Mouse (Mus musculus) cerebellum, adult 18-20 months (tissue): ENCODE results near the gene Kirrel3.

Source experiments
- DNase-seq, 2 experiments: peaks; one replicate each; pipeline ENCODE4 v3.0.0; 2021

Kirrel3 gene

DNA sequence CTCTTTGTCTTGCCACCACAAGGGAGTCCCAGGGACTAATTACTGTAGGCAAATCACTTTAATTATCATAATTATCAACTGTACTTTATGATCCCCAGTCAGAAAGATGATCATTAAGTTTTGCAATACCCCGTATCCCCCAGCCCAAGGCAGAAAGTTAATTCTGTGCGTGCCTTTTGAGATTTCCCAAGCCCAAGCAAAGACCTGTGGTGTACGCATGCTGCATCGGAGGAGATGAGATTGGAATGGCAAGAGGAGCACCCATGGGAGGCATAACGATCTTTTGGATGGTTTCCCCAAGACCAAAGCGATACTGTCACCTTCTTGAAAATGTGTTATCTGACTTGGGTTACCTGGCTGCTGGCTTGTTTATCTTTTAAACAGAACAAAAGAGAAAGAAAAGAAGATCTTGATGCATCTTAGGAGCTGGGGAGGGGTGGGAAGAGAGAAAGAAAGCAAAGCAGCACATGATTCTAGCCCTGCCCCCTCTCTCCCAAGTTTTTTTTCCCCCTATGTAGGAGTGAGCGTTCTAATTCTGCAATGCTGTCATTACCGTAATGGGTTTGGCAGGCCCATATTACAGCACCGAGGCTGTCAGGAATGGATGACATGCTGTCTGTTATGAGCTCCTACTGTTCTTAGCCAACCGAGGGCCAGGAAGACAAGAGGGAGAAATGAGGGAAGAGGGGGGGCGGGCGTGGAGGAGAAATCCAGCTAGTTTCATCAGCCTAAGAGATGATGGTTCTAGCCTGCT lies 218.0 kb downstream of the Kirrel3 start:
- no peak for DNase-seq

- DNase-seq = no peak
These were observed 218.7 kb downstream of the Kirrel3 start for GRCm38 (mm10) chr9:34704357-34704756.

DNA sequence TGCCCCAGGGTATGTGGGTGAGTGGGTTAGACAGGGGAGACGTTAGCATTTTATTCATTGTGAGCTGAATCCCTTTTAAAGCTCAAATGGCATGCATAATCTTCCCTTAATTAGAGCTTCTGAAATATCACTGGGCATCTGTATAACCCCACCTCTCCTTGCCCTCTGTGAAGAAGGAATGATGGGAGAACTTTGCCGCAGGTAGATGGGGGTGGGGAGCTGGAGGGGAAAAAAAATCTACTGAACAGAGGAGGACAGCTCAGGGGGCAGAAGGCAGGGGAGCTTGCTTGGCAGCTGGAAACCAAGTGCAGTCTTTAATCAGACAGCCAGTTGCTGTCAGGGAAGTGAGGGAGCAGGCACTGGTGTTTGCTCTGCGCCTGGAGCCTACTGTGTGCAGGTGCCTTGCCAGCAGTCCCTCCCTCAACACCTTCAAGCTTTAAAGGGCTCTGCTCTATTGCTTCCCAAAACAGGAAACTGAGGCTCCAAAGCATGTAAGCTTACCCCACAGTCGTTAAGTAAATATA lies 220.7 kb downstream of the Kirrel3 start:
- no peak for DNase-seq

GRCm38 (mm10) chr9:34708691-34709090 lies 223.0 kb downstream of the Kirrel3 start:
- DNase-seq = no peak

- no peak for DNase-seq
These were observed 226.3 kb downstream of the Kirrel3 start for GRCm38 (mm10) chr9:34711996-34712395.

DNA sequence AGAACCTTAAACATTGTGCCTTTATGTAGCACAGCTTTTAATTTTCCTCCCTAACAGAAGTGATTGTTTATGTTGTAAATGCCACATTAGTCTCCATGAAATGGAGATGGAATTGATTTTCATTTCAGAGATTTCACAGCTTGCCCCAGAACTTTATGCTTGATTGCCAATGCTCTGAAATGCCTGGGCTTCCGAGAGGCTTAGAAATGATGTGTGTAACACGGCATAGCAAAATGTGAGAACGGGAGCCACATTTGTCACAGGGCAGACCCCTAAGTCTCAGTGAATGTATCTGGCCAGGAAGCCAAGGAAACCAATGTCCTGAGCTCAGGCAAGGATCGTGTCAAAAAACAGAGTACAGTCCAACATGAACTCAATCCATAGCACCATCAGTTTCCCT lies 227.3 kb downstream of the Kirrel3 start:
- DNase-seq = peak in 1 of 2 experiments; percentile 19

GRCm38 (mm10) chr9:34713462-34713926 lies 227.8 kb downstream of the Kirrel3 start:
- peak; percentile 58 to 59 for DNase-seq

GRCm38 (mm10) chr9:34714996-34715619 lies 229.4 kb downstream of the Kirrel3 start:
- DNase-seq = no peak

DNA sequence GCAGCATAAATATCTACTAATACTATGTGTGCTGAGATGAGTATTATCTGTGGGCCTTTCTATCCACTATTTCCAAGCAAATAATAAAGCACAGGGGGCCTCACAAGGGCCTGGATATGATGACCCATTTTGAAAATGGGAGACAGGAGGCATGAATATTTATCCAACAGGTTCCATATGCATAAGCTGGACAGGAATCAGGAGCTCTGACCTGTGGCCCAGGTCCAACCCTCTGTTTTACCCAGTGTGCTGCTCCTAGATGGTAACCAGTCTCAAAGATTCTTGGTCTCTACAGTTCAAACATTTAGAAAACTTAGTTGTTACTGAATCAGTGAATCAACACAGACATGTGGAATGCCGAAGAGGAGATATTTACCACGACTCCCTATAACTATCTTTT lies 230.8 kb downstream of the Kirrel3 start:
- DNase-seq = peak; percentile 53 to 56

DNA sequence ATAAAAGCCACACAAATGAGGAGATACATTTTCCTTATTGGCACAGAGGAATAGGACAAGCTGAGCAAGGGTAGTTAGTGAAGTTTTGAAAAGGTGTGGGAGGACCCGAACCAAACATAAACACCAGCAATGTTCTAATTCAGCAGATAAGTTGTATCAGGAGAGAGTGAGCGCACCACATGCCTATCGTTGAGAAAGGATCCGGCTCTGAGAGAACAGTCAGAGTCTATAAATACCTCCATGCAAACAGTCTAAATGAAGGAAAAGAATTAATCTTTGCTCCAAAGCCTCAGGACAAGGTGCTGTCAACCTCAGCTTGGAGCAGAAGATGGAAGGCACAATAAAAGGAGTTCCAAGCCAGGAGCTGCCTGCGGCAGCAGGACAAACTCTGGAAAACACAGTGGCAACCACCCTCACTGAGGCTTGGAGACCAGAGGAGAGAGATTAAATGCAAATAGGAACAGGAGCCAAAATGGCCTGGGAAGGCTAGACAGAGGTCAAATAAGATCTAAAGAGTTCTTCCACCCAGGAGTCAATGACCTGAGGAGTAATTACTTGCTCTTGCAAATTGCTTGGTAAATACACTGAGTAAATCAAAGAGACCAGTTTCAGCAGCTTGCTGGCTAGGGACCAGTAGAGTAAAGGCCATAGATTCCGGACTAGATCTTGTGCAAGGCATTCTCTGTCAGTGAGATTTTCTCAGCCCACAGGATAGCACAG lies 235.9 kb downstream of the Kirrel3 start:
- no peak for DNase-seq

- DNase-seq = no peak
These were observed 236.5 kb downstream of the Kirrel3 start for GRCm38 (mm10) chr9:34722198-34722550.

- no peak for DNase-seq
These were observed 246.8 kb downstream of the Kirrel3 start for GRCm38 (mm10) chr9:34732507-34732906.

- DNase-seq = peak in 1 of 2 experiments; percentile 46
These were observed 247.9 kb downstream of the Kirrel3 start for GRCm38 (mm10) chr9:34733579-34733978.

- DNase-seq = no peak
These were observed 249.3 kb downstream of the Kirrel3 start for GRCm38 (mm10) chr9:34734991-34735390.

DNA sequence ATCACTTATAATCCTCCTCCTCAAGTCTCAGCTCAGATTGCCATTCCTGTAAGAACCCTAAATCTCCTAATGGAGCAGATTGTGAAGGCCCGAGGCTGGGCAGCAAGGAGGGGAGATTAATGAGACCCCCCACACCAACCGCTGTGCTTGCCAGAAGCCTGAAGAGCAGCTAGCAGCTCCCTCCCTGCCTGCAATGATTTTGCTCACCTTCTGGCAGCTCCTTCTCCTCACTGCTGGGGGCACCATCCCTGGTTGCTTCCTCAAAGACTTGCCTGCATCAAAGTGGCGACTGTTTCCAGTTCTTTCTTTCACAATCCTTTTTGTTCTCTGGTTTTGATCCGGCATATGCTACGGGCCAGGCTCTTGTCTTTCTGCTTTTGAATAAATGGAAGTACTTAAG lies 253.7 kb downstream of the Kirrel3 start:
- DNase-seq = no peak

DNA sequence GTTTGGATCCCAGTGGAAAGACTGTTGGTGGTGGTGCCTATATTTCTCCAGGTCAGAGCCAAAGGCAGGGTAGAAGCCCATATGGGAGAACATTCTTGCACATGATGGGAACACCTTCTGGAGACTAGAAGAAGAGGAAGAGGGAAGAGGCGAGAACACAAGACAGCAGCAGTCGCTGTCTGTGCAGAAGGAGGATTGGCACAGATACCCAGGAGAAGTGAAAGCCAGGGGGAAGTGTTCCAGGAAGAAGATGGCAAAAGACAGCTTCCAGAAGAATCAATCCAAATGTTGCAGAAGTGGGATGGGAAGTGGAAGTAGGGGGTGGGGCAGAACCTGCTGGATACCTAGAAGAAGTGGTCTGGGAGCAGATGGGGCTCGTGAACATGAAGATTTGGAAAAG lies 255.1 kb downstream of the Kirrel3 start:
- DNase-seq = no peak

DNA sequence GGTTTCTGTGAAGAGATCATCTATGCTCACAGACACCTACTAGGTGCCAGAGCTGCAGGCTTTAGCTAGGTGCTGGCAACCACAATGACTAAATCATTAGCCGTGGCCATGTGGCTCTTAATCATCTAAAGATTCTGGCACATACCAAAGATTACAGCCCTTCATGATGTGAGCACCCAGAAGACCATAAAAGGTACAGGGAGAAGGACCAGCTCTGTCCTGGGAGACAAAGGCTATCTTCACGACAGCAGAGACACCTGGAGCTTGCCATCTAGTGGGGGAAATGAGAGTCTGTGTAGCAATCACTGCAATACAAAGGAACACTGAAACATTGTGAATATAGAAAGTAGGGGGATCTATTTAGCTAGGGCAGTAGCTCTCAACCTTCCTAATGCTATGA lies 262.3 kb downstream of the Kirrel3 start:
- peak in 1 of 2 experiments; percentile 21 for DNase-seq

GRCm38 (mm10) chr9:34749161-34749560 lies 263.5 kb downstream of the Kirrel3 start:
- DNase-seq = peak; percentile 75 to 87

GRCm38 (mm10) chr9:34749877-34750276 lies 264.2 kb downstream of the Kirrel3 start:
- DNase-seq = peak; percentile 67 to 72

DNA sequence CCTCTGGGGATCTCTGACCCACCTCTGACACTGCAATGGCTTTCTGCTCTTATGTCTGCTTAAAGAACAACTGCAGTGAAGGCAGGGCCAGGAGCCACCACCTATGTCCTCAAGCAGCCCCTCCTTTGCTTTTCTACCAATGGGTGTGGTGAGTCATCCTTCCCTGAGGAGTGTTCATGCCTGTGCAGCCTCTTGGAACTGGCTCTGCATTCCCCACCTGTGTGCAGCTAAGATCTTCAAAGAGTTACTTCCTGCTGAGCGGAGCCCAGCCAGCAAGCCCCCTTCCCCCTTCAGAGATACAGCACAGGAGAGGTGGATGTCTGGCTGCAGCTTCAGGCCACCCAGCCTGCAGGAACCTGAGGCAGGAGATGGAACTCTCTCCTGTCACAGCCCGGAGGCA lies 265.2 kb downstream of the Kirrel3 start:
- no peak for DNase-seq

GRCm38 (mm10) chr9:34752076-34752800 lies 266.5 kb downstream of the Kirrel3 start:
- DNase-seq = peak; percentile 51 to 52

DNA sequence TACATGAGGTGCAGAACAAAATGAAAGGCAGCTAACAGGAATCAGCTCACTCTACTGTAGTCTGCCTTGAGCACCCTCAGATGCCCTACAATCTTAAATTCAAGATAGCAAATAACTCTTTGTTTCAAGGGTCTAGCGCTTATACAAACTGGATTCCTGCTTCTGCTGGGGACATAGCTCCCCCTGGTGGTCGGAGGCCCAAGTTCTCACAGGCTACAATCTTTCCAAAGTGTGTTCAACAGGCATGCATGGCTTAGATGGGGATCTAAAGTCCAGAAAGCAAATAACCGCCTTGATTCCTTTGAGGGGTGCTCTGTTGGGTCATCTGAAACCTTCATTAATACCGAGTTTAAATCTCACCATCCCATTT lies 267.1 kb downstream of the Kirrel3 start:
- DNase-seq = peak; percentile 57 to 73

- no peak for DNase-seq
These were observed 268.2 kb downstream of the Kirrel3 start for GRCm38 (mm10) chr9:34753891-34754290.
